Mouse (Mus musculus) spleen, adult 2 months (tissue): ENCODE results near the gene Fam43a.

Experiments
- CTCF ChIP-seq: fragments of 200-500 bp; IDR thresholded peaks from 2 replicates; pipeline ENCODE4 v1.5.1; 2011; ENCODE audit warnings: mild to moderate bottlenecking, inconsistent platforms; ENCODE audit not compliant: insufficient read depth, insufficient read length, insufficient replicate concordance; ENCODE audit errors: extremely low read depth
- POLR2A ChIP-seq: fragments of 200-500 bp; IDR thresholded peaks from 2 replicates; pipeline ENCODE4 v1.6.1; 2011; ENCODE audit warnings: low read depth, low read length, inconsistent platforms

DNA sequence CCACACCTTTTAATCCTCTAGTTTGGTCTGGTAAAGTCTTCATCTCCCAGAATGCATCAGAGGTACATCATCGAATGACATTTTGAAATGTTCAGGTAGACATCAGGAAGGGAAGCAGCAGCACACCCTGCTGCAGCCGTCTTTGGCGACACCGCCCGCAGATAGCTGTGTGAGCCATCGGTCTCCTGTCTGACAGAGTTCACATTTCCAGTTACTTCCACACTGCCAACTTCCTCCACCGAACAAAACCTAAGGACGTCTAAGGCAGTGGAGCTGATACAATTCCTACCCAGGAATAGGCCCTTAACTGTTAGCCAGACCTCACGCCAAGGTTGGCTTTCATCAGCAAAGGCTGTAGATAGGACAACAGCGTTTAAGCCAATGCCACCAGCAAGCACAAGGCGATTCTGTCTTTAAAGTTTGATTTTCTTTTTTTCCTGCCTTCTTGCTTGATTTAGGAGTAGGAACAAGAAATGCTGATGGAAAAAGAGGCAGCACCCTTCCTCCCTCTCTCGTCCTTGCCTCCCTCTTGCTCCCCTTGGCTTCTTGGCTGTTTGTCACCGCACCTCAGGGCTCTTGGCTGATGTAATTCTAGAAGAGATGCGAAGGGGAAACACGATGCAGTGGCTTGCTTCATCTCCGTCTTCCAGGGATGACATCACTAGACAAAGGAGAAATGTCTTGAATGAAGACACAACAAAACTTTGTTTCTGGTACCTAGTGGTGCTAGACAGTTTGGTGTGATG, 4.7 kb downstream of the Fam43a start:
- TF ChIP-seq CTCF: no peak
- TF ChIP-seq POLR2A: no peak
